Mouse (Mus musculus): Measurements from ENCODE around the gene Rapgef5. TPM values are rescaled to one million over a fixed set of nuclear protein-coding genes. Genes with fewer than 3 reads are reported as not detected.

The Rapgef5 gene
- 26.5 and 31.7 TPM in 2 replicates for polyA plus RNA-seq (2015; fragmentation: Nextera tagmentation; extraction: Ambion mirVana)

GRCm38 (mm10) chr12:117516179-117516578 lies at the start of gene Rapgef5:
Gene Rapgef5, plus strand, starts transcription at chr12:117516479.
- no peaks in the 10 kb centered on the region for H3K27me3 ChIP-seq (replicated peaks)
- no peak within 1 kb of the TSS for H3K27ac ChIP-seq (replicated peaks)
- H3K36me3 ChIP-seq, result no peaks in the 10 kb centered on the region
- H3K9me3 ChIP-seq (replicated peaks), result no peaks in the 10 kb centered on the region
- no peak within 1 kb of the TSS for H3K4me2 ChIP-seq
- no peak within 1 kb of the TSS for H3K4me3 ChIP-seq (replicated peaks)
- 89% methylated on average over 2 of the region's 2 CpGs for WGBS
- no peak within 1 kb of the TSS for H3K9ac ChIP-seq (replicated peaks)
- no peak for ATAC-seq (ENCODE audit: low FRiP score)
- H3K4me1 ChIP-seq, result peaks cover 16% of the 10 kb centered on the region

DNA sequence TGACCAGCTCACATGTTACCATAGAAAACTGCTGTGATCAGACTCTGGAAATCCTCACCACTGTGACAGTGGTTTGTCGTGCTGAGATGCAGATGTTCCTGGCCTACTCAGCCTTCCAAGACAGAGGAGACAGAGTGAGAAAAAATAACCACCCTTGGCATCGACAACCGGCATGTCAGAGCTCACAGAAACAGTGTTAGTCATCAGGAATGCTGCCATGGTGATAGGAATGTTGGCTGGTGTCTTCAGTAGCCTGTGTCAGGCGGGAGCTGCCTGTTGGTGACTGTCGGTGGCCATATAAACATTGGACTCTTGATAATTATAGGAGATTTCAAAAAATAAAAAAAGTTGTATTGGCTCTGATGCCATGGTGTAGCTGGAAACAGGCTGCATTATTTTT lies 48.0 kb upstream of the Rapgef5 start:
- no peak overlapping the region for H3K4me3 ChIP-seq (replicated peaks)
- H3K9ac ChIP-seq (replicated peaks), result no peak overlapping the region
- no peak for ATAC-seq (ENCODE audit: low FRiP score)
- WGBS, result 52% methylated on average over 5 of the region's 5 CpGs
- H3K9me3 ChIP-seq (replicated peaks), result no peaks in the 10 kb centered on the region
- H3K27me3 ChIP-seq (replicated peaks), result no peaks in the 10 kb centered on the region
- H3K4me1 ChIP-seq, result no peaks in the 10 kb centered on the region
- no peaks in the 10 kb centered on the region for H3K36me3 ChIP-seq
- no peak overlapping the region for H3K27ac ChIP-seq (replicated peaks)
- H3K4me2 ChIP-seq, result no peak overlapping the region

DNA sequence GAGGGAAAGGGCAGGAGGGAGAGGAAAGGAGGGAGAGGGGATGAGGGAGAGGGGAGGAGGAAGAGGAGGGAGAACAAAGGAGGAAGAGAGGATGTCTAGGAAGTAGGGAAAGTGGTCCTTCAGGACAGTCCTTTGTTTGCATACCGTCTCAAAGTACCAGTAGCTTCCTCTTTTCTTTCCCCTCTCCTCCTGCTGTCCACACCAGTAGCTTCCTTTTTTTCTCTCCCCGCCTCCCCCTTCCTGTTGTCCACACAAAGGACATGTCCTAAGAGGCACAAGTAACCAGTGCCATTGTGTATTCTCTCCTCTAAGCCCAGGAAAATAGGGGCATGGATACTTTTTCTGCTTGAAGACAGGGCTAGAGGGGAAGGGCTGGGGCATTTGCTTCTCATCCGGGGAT lies 37.3 kb upstream of the Rapgef5 start:
- no peak overlapping the region for H3K27ac ChIP-seq (replicated peaks)
- no peaks in the 10 kb centered on the region for H3K36me3 ChIP-seq
- ATAC-seq (ENCODE audit: low FRiP score), result no peak
- 52% methylated on average over 2 of the region's 3 CpGs for WGBS
- no peaks in the 10 kb centered on the region for H3K27me3 ChIP-seq (replicated peaks)
- H3K4me3 ChIP-seq (replicated peaks), result no peak overlapping the region
- no peak overlapping the region for H3K9ac ChIP-seq (replicated peaks)
- H3K4me2 ChIP-seq, result no peak overlapping the region
- H3K9me3 ChIP-seq (replicated peaks), result no peaks in the 10 kb centered on the region
- H3K4me1 ChIP-seq, result no peaks in the 10 kb centered on the region

DNA sequence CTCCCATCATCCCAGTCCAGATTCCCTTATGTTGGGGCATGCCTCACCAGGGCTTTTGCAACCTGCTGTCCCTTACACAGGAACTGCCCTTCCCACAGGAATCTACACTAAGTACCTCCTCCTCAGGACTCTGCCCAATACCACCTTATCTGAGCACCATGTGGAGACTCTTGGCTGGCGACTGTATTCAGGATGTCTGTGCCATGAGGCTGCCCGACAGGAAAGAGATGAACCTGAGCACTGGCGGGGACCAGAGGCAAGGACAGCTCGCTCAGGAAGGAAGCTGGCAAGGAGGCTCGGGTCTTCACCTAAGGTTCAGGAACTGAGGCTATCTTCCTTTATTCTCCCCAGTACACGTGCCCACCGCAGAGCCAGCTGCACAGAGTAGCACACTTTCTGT lies 36.6 kb upstream of the Rapgef5 start:
- no peak for ATAC-seq (ENCODE audit: low FRiP score)
- no peaks in the 10 kb centered on the region for H3K27me3 ChIP-seq (replicated peaks)
- H3K9me3 ChIP-seq (replicated peaks), result no peaks in the 10 kb centered on the region
- H3K9ac ChIP-seq (replicated peaks), result no peak overlapping the region
- no peaks in the 10 kb centered on the region for H3K4me1 ChIP-seq
- no peaks in the 10 kb centered on the region for H3K36me3 ChIP-seq
- no peak overlapping the region for H3K4me2 ChIP-seq
- H3K4me3 ChIP-seq (replicated peaks), result no peak overlapping the region
- no peak overlapping the region for H3K27ac ChIP-seq (replicated peaks)
- WGBS, result 85% methylated on average over 7 of the region's 7 CpGs

- no peak overlapping the region for H3K4me3 ChIP-seq (replicated peaks)
- 90% methylated on average over 3 of the region's 3 CpGs for WGBS
- H3K27ac ChIP-seq (replicated peaks), result no peak overlapping the region
- H3K9me3 ChIP-seq (replicated peaks), result no peaks in the 10 kb centered on the region
- H3K4me1 ChIP-seq, result no peaks in the 10 kb centered on the region
- H3K4me2 ChIP-seq, result no peak overlapping the region
- ATAC-seq (ENCODE audit: low FRiP score), result no peak
- no peaks in the 10 kb centered on the region for H3K27me3 ChIP-seq (replicated peaks)
- H3K9ac ChIP-seq (replicated peaks), result no peak overlapping the region
- no peaks in the 10 kb centered on the region for H3K36me3 ChIP-seq
Measured at GRCm38 (mm10) chr12:117480958-117481357, 35.3 kb upstream of the Rapgef5 start.

DNA sequence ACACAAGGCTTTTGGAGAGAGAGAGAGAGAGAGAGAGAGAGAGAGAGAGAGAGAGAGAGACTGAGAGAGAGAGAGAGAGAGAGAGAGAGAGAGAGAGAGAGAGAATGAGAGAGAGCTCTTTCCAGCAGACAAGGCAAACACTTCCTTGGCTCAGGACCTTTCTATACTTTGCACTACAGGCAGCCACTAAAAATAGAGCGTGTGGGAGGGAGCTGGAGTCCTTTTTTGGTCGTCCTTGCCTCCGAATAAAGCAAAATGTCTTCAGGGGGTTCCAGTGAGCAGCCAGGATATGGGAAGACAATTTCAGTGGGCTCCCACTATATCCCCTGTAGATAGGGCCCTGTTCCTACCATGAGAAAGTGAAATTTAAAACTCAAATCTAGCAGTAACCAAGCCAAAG lies 33.6 kb upstream of the Rapgef5 start:
- Histone ChIP-seq H3K9me3 (replicated peaks) (no peaks in the 10 kb centered on the region), H3K9ac (replicated peaks) (no peak overlapping the region), H3K4me3 (replicated peaks) (no peak overlapping the region), H3K4me1 (peaks cover 8% of the 10 kb centered on the region), H3K4me2 (no peak overlapping the region), H3K27me3 (replicated peaks) (no peaks in the 10 kb centered on the region), H3K27ac (replicated peaks) (no peak overlapping the region), H3K36me3 (no peaks in the 10 kb centered on the region)
- 42% methylated on average over 3 of the region's 3 CpGs for WGBS
- ATAC-seq (ENCODE audit: low FRiP score), result no peak

GRCm38 (mm10) chr12:117486118-117487057 lies 29.9 kb upstream of the Rapgef5 start:
- Histone ChIP-seq H3K4me3 (replicated peaks) (no peak overlapping the region), H3K27me3 (replicated peaks) (no peaks in the 10 kb centered on the region), H3K9me3 (replicated peaks) (no peaks in the 10 kb centered on the region), H3K36me3 (no peaks in the 10 kb centered on the region), H3K9ac (replicated peaks) (no peak overlapping the region), H3K27ac (replicated peaks) (peak overlapping the region; percentile 23; the same call in 1 of the 2 replicates), H3K4me1 (peaks cover 8% of the 10 kb centered on the region), H3K4me2 (no peak overlapping the region)
- ATAC-seq (ENCODE audit: low FRiP score), result no peak
- 58% methylated on average over 4 of the region's 4 CpGs for WGBS

DNA sequence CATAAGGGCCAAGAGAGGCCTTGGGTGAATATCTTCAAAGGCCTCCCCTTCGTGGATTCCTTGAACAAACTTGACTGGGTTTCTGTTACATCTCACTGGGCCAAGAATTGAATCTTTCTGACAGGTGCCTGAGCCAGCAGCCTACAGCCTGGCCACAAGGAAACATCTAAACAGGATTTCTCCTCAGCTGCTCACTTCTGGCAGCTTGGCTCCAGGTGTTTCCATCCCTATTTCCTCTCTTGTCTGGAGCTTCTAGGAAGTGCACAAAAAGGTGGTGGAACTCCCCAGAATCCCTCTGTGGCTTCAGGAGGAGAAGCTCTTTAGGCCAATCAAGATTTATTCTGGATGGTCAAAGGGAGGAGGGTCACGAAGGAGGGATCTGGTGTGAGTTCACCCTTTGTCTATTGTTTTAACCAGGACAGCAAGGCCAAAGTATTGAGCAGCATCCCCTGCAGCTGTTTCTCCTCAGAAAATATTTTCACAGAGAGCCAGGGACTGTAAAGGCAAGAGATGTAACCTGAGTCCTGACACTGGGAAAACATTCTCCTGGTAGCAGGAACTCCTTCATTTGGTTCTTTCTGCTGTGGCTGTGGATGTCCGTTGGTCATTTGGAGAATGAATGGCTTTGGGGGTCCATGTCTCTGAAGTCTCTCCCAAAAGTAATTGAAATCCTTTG lies 19.6 kb upstream of the Rapgef5 start:
- no peak for ATAC-seq (ENCODE audit: low FRiP score)
- no peak overlapping the region for H3K9ac ChIP-seq (replicated peaks)
- no peaks in the 10 kb centered on the region for H3K27me3 ChIP-seq (replicated peaks)
- H3K9me3 ChIP-seq (replicated peaks), result no peaks in the 10 kb centered on the region
- H3K27ac ChIP-seq (replicated peaks), result no peak overlapping the region
- no peaks in the 10 kb centered on the region for H3K36me3 ChIP-seq
- H3K4me3 ChIP-seq (replicated peaks), result no peak overlapping the region
- no peaks in the 10 kb centered on the region for H3K4me1 ChIP-seq
- H3K4me2 ChIP-seq, result no peak overlapping the region
- WGBS, result 77% methylated on average over 3 of the region's 3 CpGs

GRCm38 (mm10) chr12:117497361-117497760 lies 18.9 kb upstream of the Rapgef5 start:
- H3K27me3 ChIP-seq (replicated peaks), result no peaks in the 10 kb centered on the region
- no peak for ATAC-seq (ENCODE audit: low FRiP score)
- H3K27ac ChIP-seq (replicated peaks), result no peak overlapping the region
- no peak overlapping the region for H3K4me2 ChIP-seq
- H3K4me3 ChIP-seq (replicated peaks), result no peak overlapping the region
- no peak overlapping the region for H3K9ac ChIP-seq (replicated peaks)
- WGBS, result 94% methylated on average over 1 of the region's 1 CpGs
- no peaks in the 10 kb centered on the region for H3K36me3 ChIP-seq
- H3K9me3 ChIP-seq (replicated peaks), result no peaks in the 10 kb centered on the region
- H3K4me1 ChIP-seq, result no peaks in the 10 kb centered on the region

- no peak for ATAC-seq (ENCODE audit: low FRiP score)
- Histone ChIP-seq H3K9ac (replicated peaks) (no peak overlapping the region), H3K36me3 (no peaks in the 10 kb centered on the region), H3K27me3 (replicated peaks) (no peaks in the 10 kb centered on the region), H3K9me3 (replicated peaks) (no peaks in the 10 kb centered on the region), H3K4me3 (replicated peaks) (no peak overlapping the region), H3K4me2 (no peak overlapping the region), H3K27ac (replicated peaks) (no peak overlapping the region), H3K4me1 (no peaks in the 10 kb centered on the region)
- 90% methylated on average over 5 of the region's 5 CpGs for WGBS
Measured at GRCm38 (mm10) chr12:117499242-117499641, 17.0 kb upstream of the Rapgef5 start.

- no peaks in the 10 kb centered on the region for H3K9me3 ChIP-seq (replicated peaks)
- H3K36me3 ChIP-seq, result no peaks in the 10 kb centered on the region
- WGBS, result 74% methylated on average over 4 of the region's 4 CpGs
- no peak overlapping the region for H3K27ac ChIP-seq (replicated peaks)
- no peak overlapping the region for H3K4me2 ChIP-seq
- no peak overlapping the region for H3K4me3 ChIP-seq (replicated peaks)
- no peak for ATAC-seq (ENCODE audit: low FRiP score)
- no peaks in the 10 kb centered on the region for H3K27me3 ChIP-seq (replicated peaks)
- no peaks in the 10 kb centered on the region for H3K4me1 ChIP-seq
- H3K9ac ChIP-seq (replicated peaks), result no peak overlapping the region
Measured at GRCm38 (mm10) chr12:117501180-117501579, 15.1 kb upstream of the Rapgef5 start.

GRCm38 (mm10) chr12:117502834-117503233 lies 13.4 kb upstream of the Rapgef5 start:
- Histone ChIP-seq H3K4me3 (replicated peaks) (no peak overlapping the region), H3K4me2 (no peak overlapping the region), H3K9ac (replicated peaks) (no peak overlapping the region), H3K27me3 (replicated peaks) (no peaks in the 10 kb centered on the region), H3K27ac (replicated peaks) (no peak overlapping the region), H3K9me3 (replicated peaks) (no peaks in the 10 kb centered on the region), H3K4me1 (no peaks in the 10 kb centered on the region), H3K36me3 (no peaks in the 10 kb centered on the region)
- 93% methylated on average over 3 of the region's 3 CpGs for WGBS
- no peak for ATAC-seq (ENCODE audit: low FRiP score)
